Mouse (Mus musculus): ENCODE results near the gene Tmem266. TPM values are rescaled to one million over a fixed set of nuclear protein-coding genes. Genes with fewer than 3 reads are reported as not detected.
A peak's percentile ranks its signal among the peaks of the same experiment; 100 is the strongest.

Tmem266 gene
- polyA plus RNA-seq, 1 experiment from 2014 or later: 0.94 TPM

DNA sequence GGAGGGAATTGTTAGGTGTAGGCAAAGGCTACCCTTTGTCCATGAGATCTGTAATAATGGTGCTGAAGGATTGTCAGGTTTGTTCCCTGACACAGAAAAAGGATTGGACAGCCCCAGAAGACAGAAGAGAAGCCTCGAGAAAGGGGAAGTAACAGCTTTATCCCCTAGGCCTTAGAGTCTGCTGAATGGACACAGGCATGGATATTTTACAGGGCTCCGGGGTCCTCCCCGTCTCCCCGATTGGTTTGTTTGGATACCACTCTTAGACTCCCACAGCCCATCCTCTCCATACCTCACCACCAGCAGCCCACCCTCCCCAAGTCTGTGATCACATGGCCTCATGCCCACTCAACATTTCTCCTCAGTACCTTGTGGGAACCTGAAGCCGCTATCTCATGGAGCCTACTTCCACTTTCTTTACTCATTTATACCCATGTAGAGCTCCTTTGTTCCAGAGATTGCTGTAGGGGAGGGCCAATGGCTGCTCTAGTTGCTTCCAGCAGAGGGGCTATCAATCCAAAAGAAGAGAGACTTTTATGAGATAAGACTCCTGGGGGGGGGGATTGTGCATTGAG is 112.6 kb downstream of the Tmem266 start:
- Histone ChIP-seq H3K36me3 (ENCODE audit: control insufficient read depth, insufficient read depth, low read length) (no peaks in the 10 kb centered on the region), H3K27ac (ENCODE audit: low read depth, low read length) (no peak overlapping the region), H3K4me3 (ENCODE audit: low read depth, low read length) (no peak overlapping the region), H3K9ac (ENCODE audit: low read length) (no peak overlapping the region), H3K4me1 (ENCODE audit: control insufficient read depth, insufficient read depth, low read length) (no peaks in the 10 kb centered on the region), H3K9me3 (replicated peaks; ENCODE audit: control insufficient read depth, low read length) (no peaks in the 10 kb centered on the region), H3K27me3 (replicated peaks; ENCODE audit: control insufficient read depth, insufficient read depth, low read length) (no peaks in the 10 kb centered on the region), H3K4me2 (ENCODE audit: low read length) (no peak overlapping the region)
- WGBS: 86% methylated on average over 5 of the region's 5 CpGs
- no peak for ATAC-seq
- DNase-seq (ENCODE audit: low spot score): no peak

DNA sequence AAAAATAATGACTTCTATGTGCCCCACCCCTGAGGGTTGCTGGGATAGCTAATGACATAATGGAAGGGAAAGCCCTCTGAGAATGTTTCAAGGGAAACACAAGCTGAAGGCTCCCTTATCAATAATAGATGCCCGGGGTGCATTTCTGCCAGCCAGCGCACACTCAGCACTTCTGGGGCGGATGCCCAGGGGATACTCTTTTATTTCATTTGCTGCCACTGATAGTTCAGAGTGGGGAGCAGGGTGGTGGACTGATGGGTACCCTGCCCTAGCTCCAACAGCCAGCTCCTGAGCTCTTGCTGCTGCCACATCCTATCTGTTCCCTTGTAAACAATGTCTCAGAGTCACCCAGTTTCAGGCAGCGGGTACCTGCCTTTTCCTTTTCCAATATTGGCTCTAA is 120.8 kb downstream of the Tmem266 start:
- H3K4me3 ChIP-seq (ENCODE audit: low read depth, low read length): no peak overlapping the region
- no peaks in the 10 kb centered on the region for H3K9me3 ChIP-seq (replicated peaks; ENCODE audit: control insufficient read depth, low read length)
- H3K4me2 ChIP-seq (ENCODE audit: low read length): no peak overlapping the region
- ATAC-seq: no peak
- no peak overlapping the region for H3K27ac ChIP-seq (ENCODE audit: low read depth, low read length)
- no peak for DNase-seq (ENCODE audit: low spot score)
- no peak overlapping the region for H3K9ac ChIP-seq (ENCODE audit: low read length)
- 81% methylated on average over 4 of the region's 4 CpGs for WGBS
- no peaks in the 10 kb centered on the region for H3K4me1 ChIP-seq (ENCODE audit: control insufficient read depth, insufficient read depth, low read length)
- H3K36me3 ChIP-seq (ENCODE audit: control insufficient read depth, insufficient read depth, low read length): no peaks in the 10 kb centered on the region
- no peaks in the 10 kb centered on the region for H3K27me3 ChIP-seq (replicated peaks; ENCODE audit: control insufficient read depth, insufficient read depth, low read length)

DNA sequence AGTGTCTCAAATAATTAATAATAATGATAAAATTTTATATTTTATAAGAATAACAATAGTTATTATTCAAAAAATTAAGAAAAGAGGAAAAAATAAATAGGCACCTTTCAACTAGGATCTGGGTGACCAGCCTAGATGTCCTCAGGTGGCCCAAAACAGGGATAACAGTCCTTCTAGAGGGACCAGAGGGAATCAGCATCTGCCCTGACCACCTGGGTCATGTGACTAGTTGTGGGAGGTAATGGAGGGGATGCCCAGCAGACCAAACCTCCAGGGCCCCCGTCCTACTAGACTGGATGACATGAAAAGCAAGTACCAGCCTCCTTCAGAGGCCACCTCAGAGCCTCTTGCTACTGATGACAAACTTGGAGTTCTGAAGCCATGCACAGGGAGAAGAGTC is 122.4 kb downstream of the Tmem266 start:
- no peaks in the 10 kb centered on the region for H3K36me3 ChIP-seq (ENCODE audit: control insufficient read depth, insufficient read depth, low read length)
- H3K27me3 ChIP-seq (replicated peaks; ENCODE audit: control insufficient read depth, insufficient read depth, low read length): no peaks in the 10 kb centered on the region
- H3K4me3 ChIP-seq (ENCODE audit: low read depth, low read length): no peak overlapping the region
- no peak overlapping the region for H3K4me2 ChIP-seq (ENCODE audit: low read length)
- H3K27ac ChIP-seq (ENCODE audit: low read depth, low read length): no peak overlapping the region
- DNase-seq (ENCODE audit: low spot score) (no peak), ATAC-seq (no peak)
- H3K4me1 ChIP-seq (ENCODE audit: control insufficient read depth, insufficient read depth, low read length): no peaks in the 10 kb centered on the region
- H3K9me3 ChIP-seq (replicated peaks; ENCODE audit: control insufficient read depth, low read length): no peaks in the 10 kb centered on the region
- H3K9ac ChIP-seq (ENCODE audit: low read length): no peak overlapping the region
- 88% methylated on average over 1 of the region's 1 CpGs for WGBS

DNA sequence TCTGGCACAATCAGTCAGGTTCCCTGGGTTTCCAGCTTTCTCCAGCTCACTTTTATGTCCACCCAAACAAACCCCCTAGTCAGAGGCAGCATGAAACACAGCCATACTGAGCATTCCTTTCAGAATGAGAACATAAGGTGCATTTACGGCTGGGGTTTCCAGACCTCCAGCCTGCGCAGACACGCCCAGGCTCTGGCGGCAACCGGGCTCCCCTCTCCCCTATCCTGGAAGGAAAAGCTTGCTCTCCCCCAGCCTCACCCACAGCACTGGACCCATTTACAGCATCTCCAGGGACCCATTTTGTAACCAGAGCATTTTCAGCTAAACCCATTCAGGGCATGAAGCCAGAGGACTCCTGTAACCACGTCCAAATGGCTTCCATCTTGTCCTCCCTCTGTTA is 123.3 kb downstream of the Tmem266 start:
- Histone ChIP-seq H3K27me3 (replicated peaks; ENCODE audit: control insufficient read depth, insufficient read depth, low read length) (no peaks in the 10 kb centered on the region), H3K36me3 (ENCODE audit: control insufficient read depth, insufficient read depth, low read length) (no peaks in the 10 kb centered on the region), H3K9me3 (replicated peaks; ENCODE audit: control insufficient read depth, low read length) (no peaks in the 10 kb centered on the region), H3K4me1 (ENCODE audit: control insufficient read depth, insufficient read depth, low read length) (no peaks in the 10 kb centered on the region), H3K27ac (ENCODE audit: low read depth, low read length) (no peak overlapping the region), H3K4me2 (ENCODE audit: low read length) (no peak overlapping the region), H3K4me3 (ENCODE audit: low read depth, low read length) (no peak overlapping the region), H3K9ac (ENCODE audit: low read length) (no peak overlapping the region)
- 89% methylated on average over 6 of the region's 6 CpGs for WGBS
- no peak for ATAC-seq
- DNase-seq (ENCODE audit: low spot score): no peak

DNA sequence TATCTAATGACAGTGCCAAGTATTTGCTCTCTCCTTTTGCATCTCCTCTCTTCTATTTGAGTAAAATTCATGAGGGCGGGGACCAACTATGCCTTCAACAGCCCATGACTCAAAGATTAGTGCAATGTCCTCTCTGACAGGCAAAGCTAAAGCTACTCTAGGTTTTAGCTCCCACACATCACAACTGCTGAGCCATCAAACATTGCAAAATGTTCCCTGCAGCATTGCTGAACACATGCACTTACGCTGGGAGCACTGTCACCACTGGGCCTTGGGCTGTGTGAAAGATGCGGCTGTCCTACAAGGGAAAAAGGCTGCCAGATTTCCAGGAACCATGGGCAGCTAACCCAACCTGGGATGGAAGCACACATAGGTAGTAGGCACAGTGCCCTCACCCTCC is 124.7 kb downstream of the Tmem266 start:
- Histone ChIP-seq H3K4me1 (ENCODE audit: control insufficient read depth, insufficient read depth, low read length) (no peaks in the 10 kb centered on the region), H3K9ac (ENCODE audit: low read length) (no peak overlapping the region), H3K4me3 (ENCODE audit: low read depth, low read length) (no peak overlapping the region), H3K9me3 (replicated peaks; ENCODE audit: control insufficient read depth, low read length) (no peaks in the 10 kb centered on the region), H3K36me3 (ENCODE audit: control insufficient read depth, insufficient read depth, low read length) (no peaks in the 10 kb centered on the region), H3K27me3 (replicated peaks; ENCODE audit: control insufficient read depth, insufficient read depth, low read length) (no peaks in the 10 kb centered on the region), H3K4me2 (ENCODE audit: low read length) (no peak overlapping the region), H3K27ac (ENCODE audit: low read depth, low read length) (no peak overlapping the region)
- WGBS: 92% methylated on average over 3 of the region's 3 CpGs
- DNase-seq (ENCODE audit: low spot score) (no peak), ATAC-seq (no peak)

DNA sequence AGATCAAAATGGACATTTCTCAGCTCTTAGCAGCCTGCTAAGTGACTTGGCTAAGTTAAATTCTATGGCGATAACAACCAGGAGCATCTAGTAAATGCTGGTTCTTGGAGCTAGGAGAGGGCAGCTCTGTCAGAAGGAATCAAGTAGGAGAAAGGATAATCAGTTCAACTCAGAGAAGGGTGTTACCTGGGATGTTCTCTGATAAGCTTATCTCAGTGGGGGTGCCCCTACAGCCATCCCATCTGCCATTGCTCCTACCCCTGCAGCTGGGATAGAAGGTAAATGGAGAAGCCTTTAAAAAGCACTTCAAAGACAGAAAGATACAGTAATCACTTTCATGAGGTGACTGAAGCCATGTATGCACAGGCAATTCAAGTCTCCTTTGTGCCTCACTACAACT is 126.2 kb downstream of the Tmem266 start:
- no peak overlapping the region for H3K4me2 ChIP-seq (ENCODE audit: low read length)
- no peak overlapping the region for H3K4me3 ChIP-seq (ENCODE audit: low read depth, low read length)
- H3K4me1 ChIP-seq (ENCODE audit: control insufficient read depth, insufficient read depth, low read length): no peaks in the 10 kb centered on the region
- no peak overlapping the region for H3K9ac ChIP-seq (ENCODE audit: low read length)
- H3K9me3 ChIP-seq (replicated peaks; ENCODE audit: control insufficient read depth, low read length): no peaks in the 10 kb centered on the region
- ATAC-seq (no peak), DNase-seq (ENCODE audit: low spot score) (no peak)
- no peaks in the 10 kb centered on the region for H3K27me3 ChIP-seq (replicated peaks; ENCODE audit: control insufficient read depth, insufficient read depth, low read length)
- no peak overlapping the region for H3K27ac ChIP-seq (ENCODE audit: low read depth, low read length)
- no peaks in the 10 kb centered on the region for H3K36me3 ChIP-seq (ENCODE audit: control insufficient read depth, insufficient read depth, low read length)
- WGBS: 94% methylated on average over 1 of the region's 1 CpGs

DNA sequence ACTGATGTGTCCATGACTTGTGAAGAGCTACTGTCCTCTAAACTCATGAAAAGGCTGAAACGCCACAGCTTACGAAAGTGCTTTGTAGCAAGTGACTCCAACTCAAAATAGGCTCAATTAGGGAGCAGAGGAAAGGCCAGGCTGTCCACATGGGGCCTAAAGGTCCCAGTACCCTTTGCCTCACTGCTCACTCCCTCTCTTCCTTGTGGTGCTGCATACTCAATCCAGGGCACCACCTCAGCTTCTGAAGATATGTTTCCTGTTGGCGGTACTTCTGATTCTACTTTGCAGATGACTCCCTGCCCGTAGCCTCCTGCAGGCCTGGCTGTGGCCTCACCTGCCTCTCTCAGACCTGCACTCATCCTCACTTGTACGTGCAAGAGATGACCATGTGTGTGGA is 126.7 kb downstream of the Tmem266 start:
- Histone ChIP-seq H3K4me2 (ENCODE audit: low read length) (no peak overlapping the region), H3K36me3 (ENCODE audit: control insufficient read depth, insufficient read depth, low read length) (no peaks in the 10 kb centered on the region), H3K4me3 (ENCODE audit: low read depth, low read length) (no peak overlapping the region), H3K9me3 (replicated peaks; ENCODE audit: control insufficient read depth, low read length) (no peaks in the 10 kb centered on the region), H3K4me1 (ENCODE audit: control insufficient read depth, insufficient read depth, low read length) (no peaks in the 10 kb centered on the region), H3K9ac (ENCODE audit: low read length) (no peak overlapping the region), H3K27me3 (replicated peaks; ENCODE audit: control insufficient read depth, insufficient read depth, low read length) (no peaks in the 10 kb centered on the region), H3K27ac (ENCODE audit: low read depth, low read length) (no peak overlapping the region)
- WGBS: 96% methylated on average over 5 of the region's 5 CpGs
- no peak for ATAC-seq
- no peak for DNase-seq (ENCODE audit: low spot score)

DNA sequence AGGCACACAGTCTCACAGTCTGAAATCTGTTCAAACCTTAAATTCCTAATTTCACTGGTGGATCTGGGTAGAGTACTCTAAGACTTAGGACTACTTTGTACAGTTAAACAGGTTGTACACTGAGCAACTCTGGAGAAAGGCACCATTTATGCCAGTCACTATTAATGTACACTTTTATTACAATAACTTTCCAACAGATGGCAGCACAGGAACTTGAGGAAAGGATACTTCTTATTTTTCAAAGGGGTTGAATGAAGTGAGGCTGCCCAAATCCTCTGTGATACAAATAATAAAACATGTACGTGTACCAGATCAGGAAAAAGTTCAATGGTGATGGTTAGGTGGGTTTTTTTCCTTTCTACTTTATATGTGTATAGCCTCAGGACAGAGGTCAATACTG is 141.7 kb downstream of the Tmem266 start:
- Histone ChIP-seq H3K27me3 (replicated peaks; ENCODE audit: control insufficient read depth, insufficient read depth, low read length) (no peaks in the 10 kb centered on the region), H3K4me2 (ENCODE audit: low read length) (no peak overlapping the region), H3K9ac (ENCODE audit: low read length) (no peak overlapping the region), H3K36me3 (ENCODE audit: control insufficient read depth, insufficient read depth, low read length) (no peaks in the 10 kb centered on the region), H3K4me1 (ENCODE audit: control insufficient read depth, insufficient read depth, low read length) (no peaks in the 10 kb centered on the region), H3K9me3 (replicated peaks; ENCODE audit: control insufficient read depth, low read length) (no peaks in the 10 kb centered on the region), H3K27ac (ENCODE audit: low read depth, low read length) (no peak overlapping the region), H3K4me3 (ENCODE audit: low read depth, low read length) (no peak overlapping the region)
- DNase-seq (ENCODE audit: low spot score) (peak; percentile 68), ATAC-seq (no peak)
- 62% methylated on average over 1 of the region's 1 CpGs for WGBS

DNA sequence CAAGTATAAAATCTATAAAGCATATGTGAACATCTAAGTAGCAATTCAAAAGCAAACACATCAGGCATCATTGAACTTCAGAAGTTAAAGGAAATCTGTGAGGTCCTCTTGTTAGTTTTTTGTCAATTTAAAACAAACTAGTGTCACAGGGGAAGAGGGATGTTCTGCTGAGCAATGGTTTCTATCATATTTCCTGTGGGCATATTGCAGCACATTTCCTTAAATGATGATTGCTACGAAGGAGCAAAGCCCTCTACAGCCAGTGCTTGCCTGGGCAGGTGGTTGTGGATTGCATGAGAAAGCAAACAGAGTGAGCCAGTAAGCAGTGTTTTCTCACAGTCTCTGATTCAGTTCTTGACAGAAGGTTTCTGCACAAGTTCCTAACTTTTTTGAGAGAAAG is 149.4 kb downstream of the Tmem266 start:
- no peak overlapping the region for H3K4me3 ChIP-seq (ENCODE audit: low read depth, low read length)
- DNase-seq (ENCODE audit: low spot score): no peak
- H3K9ac ChIP-seq (ENCODE audit: low read length): no peak overlapping the region
- H3K27me3 ChIP-seq (replicated peaks; ENCODE audit: control insufficient read depth, insufficient read depth, low read length): no peaks in the 10 kb centered on the region
- no peaks in the 10 kb centered on the region for H3K9me3 ChIP-seq (replicated peaks; ENCODE audit: control insufficient read depth, low read length)
- H3K27ac ChIP-seq (ENCODE audit: low read depth, low read length): no peak overlapping the region
- H3K4me1 ChIP-seq (ENCODE audit: control insufficient read depth, insufficient read depth, low read length): no peaks in the 10 kb centered on the region
- H3K4me2 ChIP-seq (ENCODE audit: low read length): no peak overlapping the region
- no peaks in the 10 kb centered on the region for H3K36me3 ChIP-seq (ENCODE audit: control insufficient read depth, insufficient read depth, low read length)
- 87% methylated on average over 1 of the region's 1 CpGs for WGBS
- no peak for ATAC-seq

Data from forebrain, embryonic 14.5 days (tissue).